Mouse (Mus musculus) hindbrain, embryonic 16.5 days (tissue): ENCODE data around the gene Ccnl2. TPM values are rescaled to one million over a fixed set of nuclear protein-coding genes. Genes with fewer than 3 reads are reported as not detected.

ENCODE experiments used
- ATAC-seq: fragments of 200-750 bp; cut with Nextera tagmentation; 2 replicates; pipeline ENCODE4 v1.8.0; 2017; ENCODE audit warnings: moderate TSS enrichment, moderate library complexity
- H3K27ac ChIP-seq: fragments of 300-500 bp; sonication (generic); 2 replicates; pipeline ENCODE4 v1.5.1; 2014; ENCODE audit warnings: low read depth, mild to moderate bottlenecking, control low read depth, low read length, moderate library complexity
- H3K27me3 ChIP-seq: fragments of 300-500 bp; sonication (generic); replicated peaks from 2 replicates; pipeline ENCODE4 v1.6.1; 2014; ENCODE audit warnings: low read length; ENCODE audit not compliant: control insufficient read depth, insufficient read depth
- H3K36me3 ChIP-seq: fragments of 300-500 bp; sonication (generic); 2 replicates; pipeline ENCODE4 v1.6.1; 2014; ENCODE audit warnings: mild to moderate bottlenecking, low read length, moderate library complexity, mixed read lengths; ENCODE audit not compliant: control insufficient read depth, insufficient read depth
- H3K4me1 ChIP-seq: fragments of 300-500 bp; sonication (generic); 2 replicates; pipeline ENCODE4 v1.6.1; 2014; ENCODE audit warnings: low read depth, low read length; ENCODE audit not compliant: control insufficient read depth, insufficient read depth
- H3K4me2 ChIP-seq: fragments of 300-500 bp; sonication (generic); 2 replicates; pipeline ENCODE4 v1.6.1; 2014; ENCODE audit warnings: mild to moderate bottlenecking, low read length, control low read depth, moderate library complexity
- H3K4me3 ChIP-seq: fragments of 300-500 bp; sonication (generic); 2 replicates; pipeline ENCODE4 v1.5.1; 2014; ENCODE audit warnings: mild to moderate bottlenecking, low read length, control low read depth, moderate library complexity
- H3K9ac ChIP-seq: fragments of 300-500 bp; sonication (generic); 2 replicates; pipeline ENCODE4 v1.6.1; 2014; ENCODE audit warnings: low read depth, mild to moderate bottlenecking, control low read depth, low read length, moderate library complexity
- H3K9me3 ChIP-seq: fragments of 300-500 bp; sonication (generic); 2 replicates; pipeline ENCODE4 v1.6.1; 2014; ENCODE audit warnings: mild to moderate bottlenecking, low read length, moderate library complexity; ENCODE audit not compliant: control insufficient read depth
- WGBS: fragments of 180-500 bp; shearing (Covaris S2); extraction: QIAGEN DNeasy Blood & Tissue Kit; methylation state at CpG from one replicate; pipeline ENCODE4 v1.1.7; 2014; 5-methylcytosine and 5-hydroxymethylcytosine counted together
- polyA plus RNA-seq: library from polyadenylated mRNA; unstranded; fragments of >200 nt; fragmentation: Nextera tagmentation; extraction: Ambion mirVana; gene quantifications from 2 replicates; pipeline ENCODE4 v1.2.1, GENCODE M21; 2015

Gene Ccnl2
- polyA plus RNA-seq, 1 experiment from 2014 or later = 118 TPM

- H3K4me3 ChIP-seq = peak overlapping the region; percentile 37
- peak; percentile 46; the same call in 1 of the 2 replicates for ATAC-seq
- H3K9ac ChIP-seq = peak overlapping the region; percentile 61
- no peak overlapping the region for H3K27ac ChIP-seq
- H3K9me3 ChIP-seq = no peaks in the 10 kb centered on the region
- WGBS = 2% methylated on average over 32 of the region's 32 CpGs
- H3K4me1 ChIP-seq = peaks cover 9% of the 10 kb centered on the region; the same call in 1 of the 2 replicates
- H3K36me3 ChIP-seq = no peaks in the 10 kb centered on the region
- H3K27me3 ChIP-seq = no peaks in the 10 kb centered on the region
- peak overlapping the region; percentile 65 for H3K4me2 ChIP-seq
Measured at GRCm38 (mm10) chr4:155841003-155841454, 28.7 kb downstream of the Ccnl2 start.

GRCm38 (mm10) chr4:155841651-155842270 lies 29.5 kb downstream of the Ccnl2 start:
- 38% methylated on average over 38 of the region's 38 CpGs for WGBS
- no peak for ATAC-seq
- H3K9ac ChIP-seq = 0 out of 2 replicates have a peak overlapping the region, but pooled peaks have one; percentile 23
- no peak overlapping the region for H3K4me3 ChIP-seq
- no peaks in the 10 kb centered on the region for H3K9me3 ChIP-seq
- H3K27ac ChIP-seq = no peak overlapping the region
- no peaks in the 10 kb centered on the region for H3K36me3 ChIP-seq
- peaks cover 13% of the 10 kb centered on the region for H3K4me1 ChIP-seq
- no peaks in the 10 kb centered on the region for H3K27me3 ChIP-seq
- H3K4me2 ChIP-seq = peak overlapping the region; percentile 65; the same call in 1 of the 2 replicates

GRCm38 (mm10) chr4:155843231-155843630 lies 30.9 kb downstream of the Ccnl2 start:
- no peak overlapping the region for H3K4me3 ChIP-seq
- no peaks in the 10 kb centered on the region for H3K27me3 ChIP-seq
- no peaks in the 10 kb centered on the region for H3K9me3 ChIP-seq
- ATAC-seq = no peak
- no peak overlapping the region for H3K4me2 ChIP-seq
- no peak overlapping the region for H3K27ac ChIP-seq
- 91% methylated on average over 5 of the region's 5 CpGs for WGBS
- H3K36me3 ChIP-seq = no peaks in the 10 kb centered on the region
- peaks cover 18% of the 10 kb centered on the region for H3K4me1 ChIP-seq
- H3K9ac ChIP-seq = no peak overlapping the region

- H3K9ac ChIP-seq = peak within 1 kb of the TSS; percentile 99
- no peaks in the 10 kb centered on the region for H3K36me3 ChIP-seq
- peak; percentile 90 for ATAC-seq
- H3K4me2 ChIP-seq = peak within 1 kb of the TSS; percentile 93
- no peaks in the 10 kb centered on the region for H3K9me3 ChIP-seq
- peaks cover 38% of the 10 kb centered on the region for H3K4me1 ChIP-seq
- H3K27ac ChIP-seq = peak within 1 kb of the TSS; percentile 85
- 3% methylated on average over 60 of the region's 65 CpGs for WGBS
- no peaks in the 10 kb centered on the region for H3K27me3 ChIP-seq
- peak within 1 kb of the TSS; percentile 90 for H3K4me3 ChIP-seq
Measured at GRCm38 (mm10) chr4:155846871-155847578, 34.7 kb downstream of the Ccnl2 start, which contains the start of gene Dvl1. Gene Dvl1 (plus strand): TSS chr4:155847402.

- Histone ChIP-seq H3K9me3 (no peaks in the 10 kb centered on the region), H3K4me1 (peaks cover 38% of the 10 kb centered on the region), H3K27me3 (no peaks in the 10 kb centered on the region), H3K4me3 (peak overlapping the region; percentile 90), H3K36me3 (no peaks in the 10 kb centered on the region; the same call in 1 of the 2 replicates), H3K4me2 (peak overlapping the region; percentile 93), H3K9ac (peak overlapping the region; percentile 99), H3K27ac (peak overlapping the region; percentile 85)
- ATAC-seq = peak; percentile 4; the same call in 1 of the 2 replicates
- 1% methylated on average over 60 of the region's 69 CpGs for WGBS
Measured at GRCm38 (mm10) chr4:155847591-155848352, 35.5 kb downstream of the Ccnl2 start.

- Histone ChIP-seq H3K4me2 (peak overlapping the region; percentile 93), H3K36me3 (peaks cover 2% of the 10 kb centered on the region; the same call in 1 of the 2 replicates), H3K9me3 (no peaks in the 10 kb centered on the region), H3K4me1 (peaks cover 38% of the 10 kb centered on the region), H3K4me3 (peak overlapping the region; percentile 90), H3K27ac (no peak overlapping the region), H3K27me3 (no peaks in the 10 kb centered on the region), H3K9ac (peak overlapping the region; percentile 99)
- ATAC-seq = no peak
- WGBS = 55% methylated on average over 7 of the region's 7 CpGs
Measured at GRCm38 (mm10) chr4:155848434-155849095, 36.3 kb downstream of the Ccnl2 start.

- Histone ChIP-seq H3K9ac (peak overlapping the region; percentile 15; the same call in 1 of the 2 replicates), H3K4me1 (peaks cover 38% of the 10 kb centered on the region)
Measured at GRCm38 (mm10) chr4:155849391-155849790, 37.1 kb downstream of the Ccnl2 start.

GRCm38 (mm10) chr4:155849792-155850451 lies 37.6 kb downstream of the Ccnl2 start:
- ATAC-seq = no peak
- Histone ChIP-seq H3K27ac (no peak overlapping the region), H3K9me3 (no peaks in the 10 kb centered on the region), H3K4me1 (peaks cover 38% of the 10 kb centered on the region), H3K9ac (no peak overlapping the region), H3K36me3 (peaks cover 6% of the 10 kb centered on the region), H3K4me3 (no peak overlapping the region), H3K27me3 (no peaks in the 10 kb centered on the region), H3K4me2 (peak overlapping the region; percentile 93; the same call in 1 of the 2 replicates)
- 92% methylated on average over 3 of the region's 3 CpGs for whole genome bisulfite sequencing

More at GRCm38 (mm10) chr4:155849391-155849790, 37.1 kb downstream of the Ccnl2 start:
- H3K27ac ChIP-seq = no peak overlapping the region
- no peaks in the 10 kb centered on the region for H3K9me3 ChIP-seq
- H3K4me2 ChIP-seq = peak overlapping the region; percentile 93
- ATAC-seq = no peak
- WGBS = 95% methylated on average over 2 of the region's 2 CpGs
- peaks cover 2% of the 10 kb centered on the region; the same call in 1 of the 2 replicates for H3K36me3 ChIP-seq
- H3K4me3 ChIP-seq = no peak overlapping the region; the same call in 1 of the 2 replicates
- no peaks in the 10 kb centered on the region for H3K27me3 ChIP-seq
